Comparison of ENCODE assay signal across 18 mouse cellular contexts in genomic region chr7:121970250-121970649, GRCm38 (mm10).
"Had no signal": no experiment of that assay in that cellular context is flagged by ENCODE, and none has a peak within 500 bp of the region (broad histone marks: within the 10 kb centered on the region; RNA-seq: fewer than 3 reads in every experiment).

No protein-coding gene starts in this region.

- ATAC-seq: intestine, postnatal 0 days; midbrain, embryonic 13.5 days; midbrain, embryonic 16.5 days had no signal

- H3K27me3 ChIP-seq: lung, embryonic 15.5 days; midbrain, embryonic 13.5 days had no signal

- DNase-seq: kidney, adult 2 months; kidney, postnatal 25 days; layer of hippocampus, adult 9-11 months; layer of hippocampus, postnatal 36 days; lung, adult 18-20 months; lung, postnatal 14 days; lung, postnatal 4 days; right cerebral cortex, postnatal 14 days; right cerebral cortex, postnatal 4 days; thymus, postnatal 36 days had no signal

- H3K4me3 ChIP-seq: layer of hippocampus, adult 2 months; left cerebral cortex, adult 2 months; lung, embryonic 15.5 days; midbrain, embryonic 10.5 days; midbrain, embryonic 13.5 days had no signal

- H3K9ac ChIP-seq: lung, embryonic 15.5 days; midbrain, embryonic 13.5 days had no signal

- H3K4me1 ChIP-seq: lung, embryonic 15.5 days; midbrain, embryonic 10.5 days; midbrain, embryonic 13.5 days had no signal

- H3K4me2 ChIP-seq: lung, embryonic 15.5 days; midbrain, embryonic 13.5 days had no signal

- H3K9me3 ChIP-seq: lung, embryonic 15.5 days; midbrain, embryonic 10.5 days; midbrain, embryonic 13.5 days had no signal

- H3K27ac ChIP-seq: kidney, postnatal 0 days; layer of hippocampus, adult 2 months; left cerebral cortex, adult 2 months; lung, embryonic 15.5 days; midbrain, embryonic 10.5 days; midbrain, embryonic 13.5 days had no signal
